Mouse (Mus musculus) cerebellum, postnatal 14 days (tissue): ENCODE measurements at regions not wholly inside any gene's neighbourhood (a gene's known extent, or its start where the extent isn't known, plus 50 kb on each side); places are given as distances from the start of the nearest gene placed in this dataset.

Experiments used
- DNase-seq, 2 experiments: peaks; one replicate each; pipeline ENCODE4 v3.0.0; 2021; ENCODE audit warnings: mixed read lengths in 2 of 2

GRCm38 (mm10) chr7:90030486-90031250 lies 49.9 kb upstream of the Eed start:
- peak in 1 of 2 experiments; percentile 36 for DNase-seq

DNA sequence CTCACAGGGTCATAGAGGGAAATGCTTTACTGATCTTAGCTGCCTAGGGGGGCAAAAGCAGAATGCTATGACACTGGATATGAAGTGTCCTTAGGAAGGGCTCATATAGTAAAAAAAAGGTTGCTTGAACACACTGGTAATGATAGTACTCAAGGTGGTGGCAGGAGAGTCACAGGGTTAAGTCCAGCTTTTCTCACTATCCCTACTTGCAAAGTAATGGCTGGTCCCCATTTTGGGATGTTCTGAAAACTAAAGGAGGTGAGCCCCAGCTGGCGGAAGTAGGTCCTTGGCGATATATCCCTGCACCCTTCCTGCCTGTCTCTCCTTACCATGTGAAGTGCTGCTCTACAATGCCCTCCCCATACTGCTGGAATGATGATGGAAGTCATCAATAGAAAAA lies 52.3 kb upstream of the Eed start:
- no peak for DNase-seq

DNA sequence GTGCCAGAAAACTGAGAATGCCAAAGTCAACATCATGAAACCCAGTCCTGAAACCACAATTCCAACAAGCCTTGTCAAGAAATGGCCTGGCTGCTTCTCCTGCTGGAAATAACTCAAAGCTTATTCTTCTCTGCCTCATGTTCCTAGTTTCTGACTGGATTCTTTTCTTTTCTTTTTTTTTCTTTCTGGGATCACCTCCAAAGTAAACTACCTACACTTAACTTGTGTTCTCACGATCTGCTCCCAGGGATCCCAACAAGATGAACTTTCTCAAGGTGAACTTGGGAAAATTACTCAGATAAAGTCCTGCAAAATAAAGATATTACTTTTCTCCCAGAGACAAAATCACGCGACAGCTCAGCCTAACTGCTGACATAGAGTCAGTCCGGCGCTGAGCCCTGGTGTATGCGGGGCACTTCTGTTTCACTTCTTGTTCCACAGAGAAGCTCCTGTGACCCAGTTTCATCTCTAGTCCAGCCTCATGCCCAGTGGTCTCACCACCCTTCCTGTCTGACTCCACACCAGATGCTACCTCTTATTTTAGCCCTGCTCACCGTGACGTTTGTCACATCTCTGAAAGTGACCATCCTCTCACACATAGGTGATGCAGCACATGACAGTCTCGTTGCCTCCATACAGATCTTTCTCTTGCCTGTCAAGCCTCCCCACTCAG lies 53.0 kb upstream of the Eed start:
- no peak for DNase-seq

DNA sequence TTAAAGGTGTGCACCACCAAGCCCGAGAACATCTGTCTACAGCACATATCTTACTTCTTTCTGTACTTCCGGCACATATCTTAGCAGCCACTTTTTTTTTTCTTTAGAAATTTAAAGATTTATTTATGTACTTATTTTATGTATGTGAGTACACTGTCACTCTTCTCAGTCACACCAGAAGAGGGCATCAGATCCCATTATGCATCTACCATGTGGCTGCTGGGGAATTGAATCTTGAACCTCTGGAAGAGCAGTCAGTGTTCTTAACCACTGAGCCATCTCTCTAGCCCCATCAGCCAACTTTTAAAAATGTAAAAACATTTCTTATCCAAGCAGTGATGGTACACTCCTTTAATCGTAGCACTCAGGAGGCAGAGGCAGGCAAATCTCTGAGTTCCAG lies 53.7 kb upstream of the Eed start:
- DNase-seq: no peak

GRCm38 (mm10) chr7:90035396-90035795 lies 54.6 kb upstream of the Eed start:
- no peak for DNase-seq

DNA sequence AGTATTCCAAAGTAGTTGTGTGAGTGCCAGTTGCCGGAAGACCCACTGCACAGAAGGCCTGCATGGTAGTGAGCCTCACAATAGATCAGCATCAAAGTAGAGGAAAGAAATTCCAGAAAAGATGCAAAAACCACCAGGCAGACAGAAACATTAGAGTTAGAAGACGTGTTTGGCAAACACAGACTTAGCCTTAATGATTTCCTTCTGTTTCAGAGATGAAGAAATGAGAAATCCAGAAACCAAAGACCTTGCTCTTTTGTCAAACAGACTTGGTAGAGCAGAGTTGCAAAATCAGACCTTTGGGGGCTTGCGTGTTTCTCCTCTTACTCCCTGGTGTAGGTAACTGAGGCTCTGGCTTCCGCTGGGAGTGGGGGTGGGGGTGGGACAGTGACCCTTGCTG lies 57.0 kb upstream of the Eed start:
- no peak for DNase-seq

- peak; percentile 37 to 44 for DNase-seq
Observed at GRCm38 (mm10) chr7:90039504-90039903, 58.7 kb upstream of the Eed start.

- DNase-seq: no peak
Observed at GRCm38 (mm10) chr7:90040581-90041340, 60.0 kb upstream of the Eed start.

DNA sequence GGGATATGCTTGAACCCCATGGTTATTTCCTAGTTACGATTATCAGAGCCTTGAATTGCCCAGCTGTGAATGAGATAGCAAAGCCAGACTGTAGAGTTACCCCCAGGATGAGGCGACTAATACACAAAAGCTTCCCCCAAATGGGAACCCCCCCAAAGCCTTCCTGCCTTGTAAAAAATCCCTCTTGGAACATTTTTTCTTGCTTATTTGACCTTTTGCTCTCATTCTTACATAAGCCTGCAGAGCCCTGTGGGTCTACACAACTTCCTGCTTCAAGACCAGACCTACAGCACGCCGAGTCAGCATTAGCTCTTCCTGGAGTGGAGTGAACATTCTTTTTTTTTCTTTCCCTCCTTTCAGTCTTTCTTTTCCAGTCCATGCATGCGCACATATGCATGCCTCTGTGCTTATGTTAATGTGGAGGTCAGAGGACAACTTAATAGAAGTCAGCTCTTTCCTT lies 60.8 kb upstream of the Eed start:
- no peak for DNase-seq

- DNase-seq: no peak
Observed at GRCm38 (mm10) chr7:90042364-90042763, 61.6 kb upstream of the Eed start.

DNA sequence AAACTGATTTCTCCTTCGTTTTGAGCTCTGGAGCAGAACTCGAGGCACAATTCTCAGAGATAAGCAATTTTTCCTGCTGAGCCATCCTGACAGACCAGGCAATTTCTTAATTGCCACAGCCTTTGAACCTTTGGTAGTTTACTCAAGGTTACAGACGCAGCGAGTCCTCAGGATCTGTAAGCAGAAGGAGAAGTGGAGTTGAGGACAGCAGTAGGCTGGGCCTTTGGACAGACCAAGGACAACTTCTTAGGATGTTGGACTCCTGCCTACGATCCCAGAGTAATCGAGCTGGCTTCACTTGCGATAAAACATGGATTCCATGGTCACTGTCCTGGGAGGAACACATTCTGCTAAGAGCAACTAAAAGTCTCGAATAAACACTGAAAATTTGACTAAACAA lies 62.7 kb upstream of the Eed start:
- DNase-seq: no peak

DNA sequence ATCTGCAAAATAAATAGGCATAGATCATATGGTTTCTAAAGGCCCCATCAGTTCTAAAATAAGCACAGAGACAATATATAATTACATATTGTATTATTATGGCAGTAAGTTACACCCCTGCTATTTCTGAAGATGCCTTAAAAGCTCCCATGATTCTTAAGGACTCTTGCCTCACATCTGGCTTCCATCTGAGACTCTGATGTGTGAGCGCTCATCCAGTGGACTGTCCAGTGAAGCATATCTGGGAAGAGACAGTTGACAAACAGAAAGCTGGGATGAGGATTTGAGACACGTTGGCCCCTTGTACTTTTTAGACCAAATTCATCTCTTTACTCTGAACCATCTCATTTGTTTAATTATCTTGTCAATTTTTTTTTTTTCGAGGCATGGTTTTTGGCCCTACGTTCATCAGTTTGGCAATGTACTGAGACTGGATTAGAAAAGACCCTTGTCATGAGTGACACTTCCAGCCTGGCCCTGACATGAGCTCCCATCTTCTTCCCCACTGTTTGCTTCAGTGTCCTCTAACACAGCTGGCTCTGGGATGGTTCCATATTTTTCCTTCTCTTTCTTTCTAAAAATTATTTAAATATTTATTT lies 63.4 kb upstream of the Eed start:
- no peak for DNase-seq

GRCm38 (mm10) chr7:90045208-90045800 lies 64.5 kb upstream of the Eed start:
- DNase-seq: no peak

DNA sequence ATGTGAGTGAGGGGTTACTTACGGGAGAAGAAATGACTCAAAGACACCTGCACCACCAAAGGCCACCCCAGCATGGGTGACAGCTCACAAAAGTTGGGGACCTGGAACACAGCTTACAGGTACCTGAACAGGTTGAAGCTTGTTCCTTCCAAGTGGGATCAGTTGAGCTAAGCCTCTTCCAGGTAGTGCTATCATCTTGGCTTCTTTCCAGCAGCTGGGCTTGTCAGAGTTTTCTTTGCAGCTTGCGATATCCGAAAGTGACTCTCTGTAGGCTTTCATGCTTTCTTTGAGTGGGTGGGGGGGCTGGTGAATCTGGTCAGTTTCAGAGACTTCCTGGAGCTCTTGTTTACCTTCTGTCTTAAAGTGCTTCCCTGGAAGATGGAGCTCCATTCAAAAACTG lies 65.4 kb upstream of the Eed start:
- DNase-seq: no peak

GRCm38 (mm10) chr7:90046862-90047261 lies 66.1 kb upstream of the Eed start:
- no peak for DNase-seq

GRCm38 (mm10) chr7:90048401-90049307 lies 67.9 kb upstream of the Eed start:
- DNase-seq: peak in 1 of 2 experiments; percentile 41

DNA sequence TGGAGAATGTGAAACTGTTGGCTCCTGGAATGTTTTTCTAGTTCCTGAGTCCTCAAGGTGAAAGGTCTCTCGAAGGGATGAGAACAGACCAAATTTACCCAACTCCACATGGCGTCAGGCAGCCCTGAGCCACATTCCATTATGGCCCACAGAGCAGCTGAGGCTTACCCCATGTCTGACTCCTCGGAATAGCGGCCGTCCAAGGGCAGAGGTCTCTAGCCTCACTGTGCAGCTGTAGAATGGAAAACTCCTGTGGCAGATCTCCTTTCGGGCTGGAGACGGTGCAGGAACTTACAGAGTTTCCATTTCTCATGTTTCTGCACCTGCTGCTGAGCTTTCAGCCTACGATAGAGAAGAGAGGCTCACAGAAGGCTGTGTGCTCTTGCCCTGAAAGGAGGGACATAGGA lies 69.1 kb upstream of the Eed start:
- DNase-seq: no peak

GRCm38 (mm10) chr7:90054795-90055511 lies 74.2 kb upstream of the Eed start:
- peak; percentile 72 to 82 for DNase-seq

- no peak for DNase-seq
Observed at GRCm38 (mm10) chr7:90057947-90058346, 72.1 kb upstream of the Picalm start.

DNA sequence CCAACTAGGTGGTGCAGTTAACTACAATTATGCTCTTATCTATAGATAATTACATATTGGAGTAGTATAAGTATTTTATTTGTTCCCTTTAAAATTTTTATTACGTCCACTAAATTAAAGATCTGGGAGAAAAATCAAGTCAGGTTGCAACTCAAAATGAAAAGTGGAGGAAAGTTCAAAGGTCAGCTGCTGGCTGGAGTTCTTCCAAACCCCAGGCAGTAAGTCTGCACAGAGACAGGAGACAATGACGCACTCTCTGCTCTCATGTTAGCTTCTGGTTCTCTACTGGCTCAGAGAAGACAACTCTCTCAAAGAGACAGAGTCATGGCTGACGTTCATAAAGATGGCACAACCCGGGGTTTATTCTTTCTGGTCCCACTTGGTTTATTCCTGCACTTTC lies 71.4 kb upstream of the Picalm start:
- no peak for DNase-seq

DNA sequence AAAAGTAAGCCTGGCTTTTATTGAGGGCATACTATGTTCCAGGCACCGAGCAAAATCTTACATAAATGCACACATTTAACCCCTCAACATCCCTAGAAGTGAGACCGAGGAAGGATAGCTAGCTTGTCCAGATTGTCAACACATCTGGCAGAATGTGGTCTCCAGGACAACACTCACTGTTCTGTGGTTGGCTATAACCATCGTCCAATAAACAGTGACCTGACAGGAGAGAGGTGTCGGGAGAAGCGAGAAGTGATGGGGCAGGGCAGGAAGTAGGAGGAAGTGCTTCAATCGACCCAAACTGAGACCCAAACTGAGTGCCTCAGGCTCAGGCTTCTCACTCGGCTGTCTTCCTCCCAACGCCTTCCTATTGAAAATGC lies 70.8 kb upstream of the Picalm start:
- DNase-seq: no peak
